Mouse (Mus musculus) lung, embryonic 14.5 days (tissue): ENCODE measurements at regions not wholly inside any gene's neighbourhood (a gene's known extent, or its start where the extent isn't known, plus 50 kb on each side); places are given as distances from the start of the nearest gene placed in this dataset.

Experiments
- ATAC-seq: fragments of 200-750 bp; cut with Nextera tagmentation; 2 replicates; pipeline ENCODE4 v1.8.0; 2017; ENCODE audit warnings: mild to moderate bottlenecking, moderate TSS enrichment, moderate library complexity; ENCODE audit not compliant: insufficient read depth
- DNase-seq: peaks from one replicate; pipeline ENCODE4 v3.0.0-alpha.2; 2015
- H3K27ac ChIP-seq: fragments of 300-500 bp; sonication (generic); 2 replicates; pipeline ENCODE4 v1.5.1; 2014; ENCODE audit warnings: low read depth, mild to moderate bottlenecking, moderate library complexity
- H3K27me3 ChIP-seq: fragments of 300-500 bp; sonication (generic); 2 replicates; pipeline ENCODE4 v1.6.1; 2014; ENCODE audit warnings: low read length, control low read depth; ENCODE audit not compliant: insufficient read depth
- H3K36me3 ChIP-seq: fragments of 300-500 bp; sonication (generic); 2 replicates; pipeline ENCODE4 v1.6.1; 2014; ENCODE audit warnings: control low read depth; ENCODE audit not compliant: insufficient read depth
- H3K4me1 ChIP-seq: fragments of 300-500 bp; sonication (generic); 2 replicates; pipeline ENCODE4 v1.6.1; 2014; ENCODE audit warnings: antibody characterized with exemption, control low read depth; ENCODE audit not compliant: insufficient read depth
- H3K4me2 ChIP-seq: fragments of 300-500 bp; sonication (generic); 2 replicates; pipeline ENCODE4 v1.6.1; 2014; ENCODE audit warnings: mild to moderate bottlenecking
- H3K4me3 ChIP-seq: fragments of 300-500 bp; sonication (generic); 2 replicates; pipeline ENCODE4 v1.5.1; 2014; ENCODE audit warnings: low read depth, low read length
- H3K9ac ChIP-seq: fragments of 300-500 bp; sonication (generic); 2 replicates; pipeline ENCODE4 v1.6.1; 2014
- H3K9me3 ChIP-seq: fragments of 300-500 bp; sonication (generic); 2 replicates; pipeline ENCODE4 v1.6.1; 2016; ENCODE audit warnings: low read depth, low read length, control low read depth
- CTCF ChIP-seq: IDR thresholded peaks from 2 replicates; pipeline ENCODE4 v1.5.1; 2016; ENCODE audit warnings: antibody characterized with exemption, low read depth
- WGBS: fragments of 180-500 bp; shearing (Covaris S2); extraction: QIAGEN DNeasy Blood & Tissue Kit; methylation state at CpG from one replicate; pipeline ENCODE4 v1.1.7; 2014; 5-methylcytosine and 5-hydroxymethylcytosine counted together

DNA sequence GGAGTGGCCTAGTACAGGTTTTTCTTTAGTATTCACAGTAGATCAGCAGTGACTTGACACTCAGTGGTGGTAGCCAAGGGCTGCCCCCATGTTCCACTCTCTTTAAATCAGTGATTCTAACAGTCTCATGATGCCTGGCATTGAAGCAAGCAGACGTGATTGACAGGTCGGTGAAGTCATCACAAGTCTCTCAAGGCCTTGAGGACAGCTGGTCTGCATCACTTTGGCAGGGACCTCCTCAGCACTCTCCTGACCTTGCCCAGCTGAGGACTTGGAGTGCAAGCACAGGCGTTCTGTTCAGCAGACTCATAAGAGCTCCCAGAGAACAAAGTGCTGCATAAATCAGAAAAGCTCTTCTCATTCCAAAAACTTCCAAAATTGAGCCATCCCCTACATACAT lies 285.4 kb upstream of the Klf3 start:
- no peak overlapping the region for H3K9ac ChIP-seq
- DNase-seq (peak; percentile 64), ATAC-seq (peak; percentile 48; the same call in 1 of the 2 replicates)
- no peak overlapping the region for H3K4me3 ChIP-seq
- no peaks in the 10 kb centered on the region for H3K9me3 ChIP-seq
- H3K4me1 ChIP-seq = no peaks in the 10 kb centered on the region
- TF ChIP-seq CTCF = no peak
- WGBS = 31% methylated on average over 3 of the region's 3 CpGs
- H3K27ac ChIP-seq = no peak overlapping the region
- H3K27me3 ChIP-seq = no peaks in the 10 kb centered on the region
- no peak overlapping the region for H3K4me2 ChIP-seq
- H3K36me3 ChIP-seq = no peaks in the 10 kb centered on the region

GRCm38 (mm10) chr5:64519036-64519435 lies 284.2 kb upstream of the Klf3 start:
- Histone ChIP-seq H3K4me2 (no peak overlapping the region), H3K27ac (no peak overlapping the region), H3K4me3 (no peak overlapping the region), H3K9me3 (no peaks in the 10 kb centered on the region), H3K9ac (no peak overlapping the region), H3K36me3 (no peaks in the 10 kb centered on the region), H3K27me3 (no peaks in the 10 kb centered on the region), H3K4me1 (no peaks in the 10 kb centered on the region)
- ATAC-seq (no peak), DNase-seq (no peak)
- TF ChIP-seq CTCF = no peak
- 57% methylated on average over 7 of the region's 7 CpGs for WGBS

- no peak for TF ChIP-seq CTCF
- H3K27me3 ChIP-seq = no peaks in the 10 kb centered on the region
- no peak overlapping the region for H3K4me3 ChIP-seq
- no peak for ATAC-seq
- WGBS = 82% methylated on average over 12 of the region's 12 CpGs
- H3K9ac ChIP-seq = no peak overlapping the region
- no peak for DNase-seq
- H3K36me3 ChIP-seq = no peaks in the 10 kb centered on the region
- H3K4me2 ChIP-seq = no peak overlapping the region
- H3K27ac ChIP-seq = no peak overlapping the region
- H3K4me1 ChIP-seq = no peaks in the 10 kb centered on the region
- H3K9me3 ChIP-seq = no peaks in the 10 kb centered on the region
Measured at GRCm38 (mm10) chr5:64519731-64520130, 283.5 kb upstream of the Klf3 start.

- TF ChIP-seq CTCF = no peak
- WGBS = 64% methylated on average over 6 of the region's 6 CpGs
- H3K27ac ChIP-seq = no peak overlapping the region
Measured at GRCm38 (mm10) chr5:64521401-64521800, 281.8 kb upstream of the Klf3 start.

DNA sequence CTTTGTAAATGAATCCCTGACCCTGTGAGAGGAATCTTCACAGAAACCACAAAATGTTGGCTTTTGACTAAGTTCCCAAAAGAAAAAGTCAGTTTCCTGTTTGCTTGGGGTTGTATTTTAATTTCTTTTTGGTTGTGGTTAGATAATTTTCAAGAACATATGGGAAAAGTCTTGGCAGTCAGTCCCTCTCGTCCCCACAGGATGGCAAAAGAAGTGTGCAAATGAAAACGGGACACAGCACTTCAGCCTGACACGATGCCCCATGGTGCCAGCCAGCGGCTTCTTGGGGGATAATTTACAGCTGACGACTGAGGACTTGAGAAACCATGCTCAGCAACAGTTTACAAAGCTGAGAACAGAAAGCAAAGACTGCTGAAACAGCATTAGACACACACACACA lies 281.2 kb upstream of the Klf3 start:
- no peaks in the 10 kb centered on the region for H3K27me3 ChIP-seq
- H3K4me3 ChIP-seq = no peak overlapping the region
- peak; percentile 34 for DNase-seq
- TF ChIP-seq CTCF = peak; percentile 38; the same call in 1 of the 2 replicates
- no peak overlapping the region for H3K9ac ChIP-seq
- 36% methylated on average over 5 of the region's 5 CpGs for WGBS
- H3K27ac ChIP-seq = no peak overlapping the region
- H3K4me1 ChIP-seq = no peaks in the 10 kb centered on the region
- H3K36me3 ChIP-seq = no peaks in the 10 kb centered on the region
- no peak overlapping the region for H3K4me2 ChIP-seq
- no peak for ATAC-seq
- H3K9me3 ChIP-seq = no peaks in the 10 kb centered on the region

More at GRCm38 (mm10) chr5:64521401-64521800, 281.8 kb upstream of the Klf3 start:
- Histone ChIP-seq H3K9ac (no peak overlapping the region), H3K4me3 (no peak overlapping the region), H3K4me2 (no peak overlapping the region), H3K9me3 (no peaks in the 10 kb centered on the region), H3K36me3 (no peaks in the 10 kb centered on the region), H3K4me1 (no peaks in the 10 kb centered on the region), H3K27me3 (no peaks in the 10 kb centered on the region)
- DNase-seq (no peak), ATAC-seq (no peak)

GRCm38 (mm10) chr5:64526521-64526920 lies 276.7 kb upstream of the Klf3 start:
- no peak overlapping the region for H3K4me3 ChIP-seq
- no peaks in the 10 kb centered on the region for H3K36me3 ChIP-seq
- no peaks in the 10 kb centered on the region for H3K4me1 ChIP-seq
- no peak overlapping the region for H3K4me2 ChIP-seq
- no peaks in the 10 kb centered on the region for H3K27me3 ChIP-seq
- TF ChIP-seq CTCF = no peak
- no peak overlapping the region for H3K9ac ChIP-seq
- WGBS = 81% methylated on average over 3 of the region's 3 CpGs
- DNase-seq (no peak), ATAC-seq (no peak)
- no peaks in the 10 kb centered on the region for H3K9me3 ChIP-seq
- H3K27ac ChIP-seq = no peak overlapping the region

- Histone ChIP-seq H3K4me2 (no peak overlapping the region), H3K9ac (no peak overlapping the region), H3K4me1 (no peaks in the 10 kb centered on the region), H3K4me3 (no peak overlapping the region), H3K27me3 (no peaks in the 10 kb centered on the region), H3K27ac (no peak overlapping the region), H3K36me3 (no peaks in the 10 kb centered on the region), H3K9me3 (no peaks in the 10 kb centered on the region)
- DNase-seq = no peak
- TF ChIP-seq CTCF = no peak
- no peak for ATAC-seq
- WGBS = 73% methylated on average over 3 of the region's 3 CpGs
Measured at GRCm38 (mm10) chr5:64527962-64528361, 275.2 kb upstream of the Klf3 start.

GRCm38 (mm10) chr5:64534371-64534770 lies 268.8 kb upstream of the Klf3 start:
- H3K36me3 ChIP-seq = no peaks in the 10 kb centered on the region
- no peak overlapping the region for H3K9ac ChIP-seq
- no peaks in the 10 kb centered on the region for H3K27me3 ChIP-seq
- 75% methylated on average over 4 of the region's 4 CpGs for WGBS
- ATAC-seq (no peak), DNase-seq (no peak)
- no peak overlapping the region for H3K4me2 ChIP-seq
- no peak overlapping the region for H3K27ac ChIP-seq
- H3K4me1 ChIP-seq = peaks cover 22% of the 10 kb centered on the region; the same call in 1 of the 2 replicates
- no peak for TF ChIP-seq CTCF
- H3K4me3 ChIP-seq = no peak overlapping the region
- no peaks in the 10 kb centered on the region for H3K9me3 ChIP-seq
